Mouse (Mus musculus) bone marrow, adult 2 months (tissue): ENCODE data around the gene Mboat2. TPM values are rescaled to one million over a fixed set of nuclear protein-coding genes. Genes with fewer than 3 reads are reported as not detected.

Experiments
- H3K27ac ChIP-seq: fragments of 200-500 bp; 2 replicates; pipeline ENCODE4 v1.5.1; 2012; ENCODE audit warnings: low read depth, mild to moderate bottlenecking, control low read depth, inconsistent platforms, low read length; ENCODE audit not compliant: control insufficient read depth, poor library complexity, insufficient read depth
- H3K4me1 ChIP-seq: fragments of 200-500 bp; 2 replicates; pipeline ENCODE4 v1.6.1; 2011; ENCODE audit warnings: low read length; ENCODE audit not compliant: control insufficient read depth, insufficient read depth
- H3K4me3 ChIP-seq: fragments of 200-500 bp; replicated peaks from 2 replicates; pipeline ENCODE3; 2011; ENCODE audit warnings: mild to moderate bottlenecking, low read depth, low read length, control low read depth; ENCODE audit not compliant: control insufficient read depth
- CTCF ChIP-seq: fragments of 200-500 bp; IDR thresholded peaks from 2 replicates; pipeline ENCODE4 v1.5.1; 2011; ENCODE audit warnings: low read length, control low read depth; ENCODE audit not compliant: control insufficient read depth, insufficient read depth
- POLR2A ChIP-seq: fragments of 200-500 bp; IDR thresholded peaks from 2 replicates; pipeline ENCODE4 v1.6.1; 2011; ENCODE audit warnings: low read depth, mild to moderate bottlenecking, control low read depth, low read length, borderline replicate concordance; ENCODE audit not compliant: control insufficient read depth
- WGBS: fragments of 180-500 bp; shearing (Covaris S2); methylation state at CpG from one replicate; pipeline ENCODE4 v1.1.7; 2018; 5-methylcytosine and 5-hydroxymethylcytosine counted together
- polyA plus RNA-seq: library from polyadenylated mRNA; stranded (reverse); fragments of >200 nt; gene quantifications from 2 replicates; pipeline ENCODE4 v1.2.4, GENCODE M21; 2011; ENCODE audit warnings: low replicate concordance; ENCODE audit not compliant: missing spikeins, insufficient read depth, insufficient read length

The Mboat2 gene
- polyA plus RNA-seq, 1 experiment, result 16.8 TPM

DNA sequence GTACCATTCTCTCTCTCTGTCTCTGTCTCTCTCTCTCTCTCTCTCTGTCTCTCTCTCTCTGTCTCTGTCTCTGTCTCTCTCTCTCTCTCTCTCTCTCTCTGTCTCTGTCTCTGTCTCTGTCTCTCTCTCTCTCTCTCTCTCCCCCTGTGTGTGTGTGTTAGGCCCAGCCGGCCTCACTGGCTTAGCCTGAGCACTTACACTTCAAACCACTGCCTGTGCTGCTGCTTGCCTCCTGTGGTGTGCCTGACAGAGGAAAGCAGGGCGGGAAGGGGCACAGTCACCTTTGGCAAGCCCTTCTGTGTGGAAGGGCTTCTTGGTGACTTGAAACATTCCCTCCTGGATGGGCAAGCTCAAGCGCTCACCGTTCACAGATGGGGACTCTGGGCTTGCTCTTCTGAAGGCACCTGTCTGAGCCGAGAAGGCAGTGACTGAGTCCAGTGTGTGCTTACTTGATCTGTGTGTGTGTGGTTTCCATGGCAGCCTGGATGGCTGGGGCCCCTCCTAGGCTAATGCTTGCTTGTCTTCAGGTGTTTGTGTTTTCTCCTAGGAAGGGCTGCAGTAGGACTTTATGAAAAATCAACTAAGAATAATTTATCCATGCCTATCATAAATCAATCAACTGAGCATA, 48.2 kb downstream of the Mboat2 start:
- Histone ChIP-seq H3K27ac (peak overlapping the region; percentile 49), H3K4me3 (no peak overlapping the region), H3K4me1 (peaks cover 4% of the 10 kb centered on the region; the same call in 1 of the 2 replicates)
- no peak for TF ChIP-seq POLR2A
- TF ChIP-seq CTCF, result no peak
- WGBS, result 67% methylated on average over 5 of the region's 5 CpGs

DNA sequence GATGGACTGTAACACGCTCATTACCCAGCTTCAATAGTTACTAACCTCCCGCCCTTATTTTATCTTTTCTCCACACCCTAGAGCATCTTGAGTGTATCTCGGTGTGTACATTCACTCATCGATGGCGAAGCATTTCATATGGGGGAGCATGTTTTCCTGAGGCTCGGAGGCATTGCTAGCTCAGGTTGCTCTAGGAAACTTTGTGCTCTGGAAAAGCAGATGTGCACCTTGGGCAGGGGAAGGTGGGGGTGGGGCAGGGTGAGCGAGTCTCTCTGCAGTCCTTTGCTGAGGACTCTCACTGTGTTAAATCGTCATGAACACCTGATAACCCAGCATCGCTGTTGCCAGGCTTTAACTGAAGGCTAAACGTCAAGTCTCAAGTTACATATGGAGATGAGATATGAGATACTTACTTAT, 48.9 kb downstream of the Mboat2 start:
- Histone ChIP-seq H3K27ac (peak overlapping the region; percentile 54), H3K4me1 (peaks cover 4% of the 10 kb centered on the region; the same call in 1 of the 2 replicates), H3K4me3 (no peak overlapping the region)
- WGBS, result 58% methylated on average over 10 of the region's 10 CpGs
- TF ChIP-seq CTCF (no peak), POLR2A (no peak)

DNA sequence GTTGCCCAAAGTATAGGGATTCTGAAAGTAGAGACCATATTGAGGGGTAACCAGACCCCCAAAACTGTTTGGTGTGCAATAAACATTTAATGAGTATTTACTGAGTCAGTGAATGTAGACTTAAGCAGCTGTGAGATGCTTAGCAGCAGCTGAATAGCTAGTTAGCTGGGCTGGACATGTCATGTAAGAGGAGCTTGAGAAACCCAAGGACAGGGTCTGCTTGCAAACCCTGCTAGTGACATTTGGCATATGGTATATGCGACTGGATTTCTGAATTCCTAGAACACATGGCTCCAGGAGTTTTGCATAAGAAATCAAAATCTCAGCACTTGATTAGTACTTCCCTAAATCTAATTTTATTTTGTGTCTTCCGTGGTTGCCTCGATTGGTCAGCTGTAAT, 52.6 kb downstream of the Mboat2 start:
- no peak overlapping the region for H3K27ac ChIP-seq
- peaks cover 2% of the 10 kb centered on the region; the same call in 1 of the 2 replicates for H3K4me1 ChIP-seq
- no peak for TF ChIP-seq CTCF
- no peak for TF ChIP-seq POLR2A
- H3K4me3 ChIP-seq, result no peak overlapping the region
- WGBS, result 62% methylated on average over 3 of the region's 3 CpGs

DNA sequence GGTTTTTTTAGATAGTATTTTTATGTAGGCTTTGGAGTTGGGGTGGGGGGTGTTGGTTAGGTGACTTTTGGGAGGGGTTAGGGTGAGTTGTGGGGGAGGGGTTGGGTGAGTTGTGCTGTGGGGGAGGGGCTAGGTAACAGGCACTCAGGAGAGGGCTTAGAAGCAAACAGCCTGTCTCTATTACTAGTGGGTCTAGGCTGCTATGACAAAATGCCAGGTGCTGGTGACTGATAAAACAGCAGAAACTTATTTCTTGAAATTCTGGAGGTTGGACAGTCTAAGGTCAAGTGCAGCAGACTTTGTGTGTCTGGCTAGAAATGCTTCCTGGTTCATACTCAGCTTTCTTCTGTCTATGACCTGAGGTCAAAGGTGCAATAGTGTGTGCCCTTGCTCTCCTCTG, 56.1 kb downstream of the Mboat2 start:
- peaks cover 7% of the 10 kb centered on the region; the same call in 1 of the 2 replicates for H3K4me1 ChIP-seq
- TF ChIP-seq POLR2A, result no peak
- TF ChIP-seq CTCF, result no peak
- no peak overlapping the region for H3K27ac ChIP-seq
- H3K4me3 ChIP-seq, result no peak overlapping the region

DNA sequence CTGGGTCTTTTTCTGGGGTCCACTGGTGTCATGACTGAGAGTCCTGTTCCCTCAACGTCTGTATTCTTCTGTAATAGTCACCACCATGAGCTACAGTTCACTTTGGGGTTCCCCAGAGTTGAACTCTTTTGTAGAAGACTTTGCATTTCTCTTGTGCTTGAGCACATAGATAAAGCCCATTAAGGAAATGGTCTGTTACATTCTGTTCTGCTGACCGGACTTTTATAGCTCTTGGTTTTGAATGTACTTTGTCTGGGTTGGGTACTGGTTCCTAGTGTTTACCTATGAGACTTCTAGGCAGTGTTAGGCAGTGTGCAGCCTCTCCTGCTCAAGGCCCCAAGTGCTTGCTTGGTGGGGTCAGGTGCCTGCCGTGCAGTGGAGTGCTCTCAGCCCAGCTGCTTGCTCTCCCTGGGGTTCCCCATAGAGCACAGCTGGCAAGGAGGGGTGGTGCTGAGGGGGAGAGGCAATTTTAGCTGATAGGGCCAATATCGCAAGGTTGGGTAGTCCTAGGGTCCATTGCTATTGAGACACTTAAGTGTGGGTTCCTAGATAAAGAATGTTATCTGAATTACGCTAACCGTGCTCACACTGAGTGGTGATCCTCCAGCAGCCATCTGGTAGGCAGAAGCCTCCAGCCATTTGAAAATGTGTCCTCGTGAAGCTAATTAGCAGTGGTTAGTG, 58.8 kb downstream of the Mboat2 start:
- WGBS, result 47% methylated on average over 7 of the region's 7 CpGs
- H3K4me1 ChIP-seq, result peaks cover 9% of the 10 kb centered on the region

DNA sequence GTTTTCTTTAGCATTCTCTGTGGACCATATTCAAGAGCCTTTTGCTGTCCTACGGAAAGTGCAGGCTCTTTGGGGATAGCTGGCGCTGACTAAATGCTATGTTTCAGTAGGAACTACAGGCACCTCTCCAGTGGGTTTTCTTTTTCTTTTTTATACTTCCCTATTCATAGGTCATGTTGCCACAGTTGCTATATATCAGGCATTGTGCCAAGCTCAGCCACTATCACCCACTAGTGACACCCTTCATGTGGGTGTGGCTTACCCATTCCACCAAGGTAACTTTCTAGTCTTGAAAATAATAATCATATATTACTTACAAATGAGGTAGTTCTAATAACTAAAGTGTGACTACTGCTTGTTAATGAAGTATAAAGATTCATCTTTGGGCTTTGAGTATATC, 59.5 kb downstream of the Mboat2 start:
- H3K27ac ChIP-seq, result peak overlapping the region; percentile 90; the same call in 1 of the 2 replicates
- H3K4me1 ChIP-seq, result peaks cover 9% of the 10 kb centered on the region
- WGBS, result 54% methylated on average over 2 of the region's 2 CpGs
- no peak for TF ChIP-seq POLR2A
- no peak for TF ChIP-seq CTCF
- no peak overlapping the region for H3K4me3 ChIP-seq

More for the DNA sequence above, 58.8 kb downstream of the Mboat2 start:
- TF ChIP-seq CTCF, result no peak
- peak; percentile 68; the same call in 1 of the 2 replicates for TF ChIP-seq POLR2A
- Histone ChIP-seq H3K4me3 (no peak overlapping the region), H3K27ac (peak overlapping the region; percentile 90)

DNA sequence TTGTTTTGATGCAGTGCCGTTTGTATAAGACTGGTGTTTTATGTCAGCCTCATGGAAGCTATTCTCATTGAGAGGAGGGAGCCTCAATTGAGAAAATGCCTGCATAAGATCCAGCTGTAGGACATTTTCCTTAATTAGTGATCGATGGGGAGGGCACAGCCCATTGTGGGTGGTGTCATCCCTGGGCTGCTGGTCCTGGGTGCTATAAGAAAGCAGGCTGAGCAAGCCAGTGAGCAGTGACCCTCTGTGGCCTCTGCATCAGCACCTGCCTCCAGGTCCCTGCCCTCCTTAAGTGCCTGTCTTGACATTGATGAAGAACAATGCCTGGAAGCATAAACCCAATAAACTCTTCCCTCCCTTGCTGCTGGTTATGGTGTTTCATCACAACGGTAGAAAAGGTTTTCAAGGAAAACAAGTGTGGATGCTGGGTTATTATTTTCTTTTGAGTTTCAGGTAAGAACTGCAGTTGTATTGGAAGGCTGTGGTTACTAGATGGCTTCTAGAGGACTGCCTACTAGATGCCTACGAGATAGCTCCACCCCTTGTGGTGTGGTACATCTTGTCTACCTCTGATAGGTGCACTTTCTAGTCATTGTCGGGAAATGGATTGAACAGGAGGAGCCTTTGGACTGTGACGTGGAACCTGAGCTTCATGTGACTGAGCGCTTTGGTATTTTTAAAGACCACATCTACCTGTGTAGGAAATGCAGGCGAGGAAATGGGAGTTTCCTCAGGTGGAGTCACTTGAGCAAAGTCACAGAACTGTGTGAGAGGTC, 60.2 kb downstream of the Mboat2 start:
- no peak overlapping the region for H3K4me3 ChIP-seq
- TF ChIP-seq CTCF, result no peak
- TF ChIP-seq POLR2A, result no peak
- peak overlapping the region; percentile 91 for H3K27ac ChIP-seq
- WGBS, result 71% methylated on average over 8 of the region's 8 CpGs
- H3K4me1 ChIP-seq, result peaks cover 9% of the 10 kb centered on the region

DNA sequence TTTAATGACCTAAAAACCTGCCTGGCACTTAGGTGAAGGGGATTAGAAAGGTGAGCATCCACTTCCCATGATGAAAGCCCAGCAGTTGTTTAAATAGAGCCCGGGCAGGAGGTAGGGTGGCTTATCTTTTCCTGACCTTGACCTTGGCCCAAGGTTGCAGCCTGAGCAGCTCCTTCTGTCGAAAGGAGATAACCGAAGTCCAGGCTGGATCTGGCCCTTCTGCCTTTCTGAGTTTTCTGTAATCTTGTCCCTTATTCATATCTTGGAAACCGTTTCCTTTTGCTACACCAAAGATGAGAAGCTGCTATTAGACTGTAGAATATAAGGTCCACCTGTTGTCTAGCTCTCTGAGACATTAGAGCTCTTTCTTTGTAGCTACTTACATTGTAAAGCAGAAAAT, 61.9 kb downstream of the Mboat2 start:
- Histone ChIP-seq H3K4me3 (no peak overlapping the region), H3K27ac (no peak overlapping the region), H3K4me1 (peaks cover 7% of the 10 kb centered on the region)
- TF ChIP-seq CTCF, result no peak
- TF ChIP-seq POLR2A, result no peak
- 64% methylated on average over 4 of the region's 4 CpGs for WGBS
